Mouse (Mus musculus): Measurements from ENCODE around the gene Mum1.

DNA sequence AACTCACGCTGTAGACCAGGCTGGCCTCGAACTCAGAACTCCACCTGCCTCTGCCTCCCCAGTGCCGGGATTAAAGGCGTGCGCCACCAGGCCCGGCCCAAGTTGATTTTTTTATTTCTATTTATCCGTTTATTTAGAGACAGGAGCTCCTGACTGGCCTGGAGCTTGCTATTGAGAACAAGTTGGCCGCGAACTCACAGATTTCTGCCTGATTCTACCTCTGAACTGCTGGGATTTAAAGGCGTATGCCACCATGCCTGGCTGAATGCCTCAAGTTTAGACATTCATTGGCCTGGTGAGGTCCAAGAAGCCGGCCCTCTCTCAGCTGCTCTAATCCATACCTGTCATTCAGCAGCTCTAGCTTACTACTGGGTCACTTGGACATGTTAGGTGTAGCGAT lies 35.9 kb downstream of the Mum1 start:
- TF ChIP-seq POLR2A (IDR thresholded peaks at IDR 0.05; ENCODE audit: low read depth, low read length) = no peak
- TF ChIP-seq CTCF (IDR thresholded peaks at IDR 0.05; ENCODE audit: borderline replicate concordance, insufficient read depth, low read length) = no peak

Data from embryonic fibroblast, embryonic 13.5 days (primary cell).